ENCODE assay signal across 7 mouse cellular contexts in genomic region chr13:28950623-28951491, GRCm38 (mm10). TPM values are rescaled to one million over a fixed set of nuclear protein-coding genes. Genes with fewer than 3 reads are reported as not detected.
A peak's percentile ranks its signal among the peaks of the same experiment; 100 is the strongest.
DNase-seq lines count a peak whose midpoint lies in the region; ATAC-seq and TF ChIP-seq lines count a peak whose summit lies in the region.

No protein-coding gene starts in this region.

- H3K9me3 ChIP-seq in intestine, embryonic 16.5 days (ENCODE audit: control insufficient read depth, low read length): no peaks in the 10 kb centered on the region
- H3K9me3 ChIP-seq in limb, embryonic 11.5 days (ENCODE audit: control insufficient read depth, low read length): no peaks in the 10 kb centered on the region
- H3K9me3 ChIP-seq in midbrain, embryonic 14.5 days (ENCODE audit: control insufficient read depth, low read length): no peaks in the 10 kb centered on the region

- under 1% methylated on average over 32 of the region's 32 CpGs for WGBS in intestine, embryonic 16.5 days
- under 1% methylated on average over 32 of the region's 32 CpGs for WGBS in limb, embryonic 11.5 days
- under 1% methylated on average over 32 of the region's 32 CpGs for WGBS in midbrain, embryonic 14.5 days

- H3K9ac ChIP-seq in intestine, embryonic 16.5 days (ENCODE audit: low read depth, low read length): peak overlapping the region; percentile 99
- H3K9ac ChIP-seq in limb, embryonic 11.5 days (ENCODE audit: low read length): peak overlapping the region; percentile 100
- peak overlapping the region; percentile 100 for H3K9ac ChIP-seq in midbrain, embryonic 14.5 days (replicated peaks; ENCODE audit: low read length)

- peak overlapping the region; percentile 91 for H3K4me3 ChIP-seq in intestine, embryonic 16.5 days (ENCODE audit: low read length)
- peak overlapping the region; percentile 100 for H3K4me3 ChIP-seq in limb, embryonic 11.5 days (ENCODE audit: low read depth, low read length)
- peak overlapping the region; percentile 81 for H3K4me3 ChIP-seq in midbrain, embryonic 14.5 days (replicated peaks; ENCODE audit: low read depth, low read length)
- H3K4me3 ChIP-seq in testis, adult 2 months (ENCODE audit: control insufficient read depth, low read depth, low read length): peak overlapping the region; percentile 60

- H3K4me2 ChIP-seq in intestine, embryonic 16.5 days (ENCODE audit: low read depth, low read length): peak overlapping the region; percentile 69
- H3K4me2 ChIP-seq in limb, embryonic 11.5 days (ENCODE audit: low read depth, severe bottlenecking): peak overlapping the region; percentile 37
- peak overlapping the region; percentile 37 for H3K4me2 ChIP-seq in midbrain, embryonic 14.5 days (ENCODE audit: low read length)

- peaks cover 7% of the 10 kb centered on the region for H3K4me1 ChIP-seq in intestine, embryonic 16.5 days (ENCODE audit: control insufficient read depth, insufficient read depth, low read length)
- H3K4me1 ChIP-seq in limb, embryonic 11.5 days (ENCODE audit: control insufficient read depth, insufficient read depth, low read length): peaks cover 12% of the 10 kb centered on the region
- peaks cover 20% of the 10 kb centered on the region for H3K4me1 ChIP-seq in midbrain, embryonic 14.5 days (ENCODE audit: control insufficient read depth, insufficient read depth, low read length)
- H3K4me1 ChIP-seq in testis, adult 2 months (ENCODE audit: control insufficient read depth, insufficient read depth, low read length): peaks cover 22% of the 10 kb centered on the region

- no peak for ATAC-seq in intestine, embryonic 16.5 days
- ATAC-seq in limb, embryonic 11.5 days (ENCODE audit: insufficient number of reproducible peaks, low FRiP score, low TSS enrichment, low read depth): no peak
- ATAC-seq in midbrain, embryonic 14.5 days (ENCODE audit: low FRiP score, low TSS enrichment): no peak

- no peaks in the 10 kb centered on the region for H3K27me3 ChIP-seq in intestine, embryonic 16.5 days (replicated peaks; ENCODE audit: control insufficient read depth, insufficient read depth, low read length)
- H3K27me3 ChIP-seq in limb, embryonic 11.5 days (ENCODE audit: control insufficient read depth, insufficient read depth, low read length): no peaks in the 10 kb centered on the region
- no peaks in the 10 kb centered on the region for H3K27me3 ChIP-seq in midbrain, embryonic 14.5 days (ENCODE audit: control insufficient read depth, insufficient read depth, low read length)
- no peaks in the 10 kb centered on the region for H3K27me3 ChIP-seq in testis, adult 2 months (ENCODE audit: control insufficient read depth, insufficient read depth, low read length)

- no peaks in the 10 kb centered on the region for H3K36me3 ChIP-seq in intestine, embryonic 16.5 days (ENCODE audit: control insufficient read depth, insufficient read depth, low read length)
- H3K36me3 ChIP-seq in limb, embryonic 11.5 days (ENCODE audit: control insufficient read depth, insufficient read depth, low read length): no peaks in the 10 kb centered on the region
- H3K36me3 ChIP-seq in midbrain, embryonic 14.5 days (ENCODE audit: control insufficient read depth, insufficient read depth, low read length): peaks cover 11% of the 10 kb centered on the region
- H3K36me3 ChIP-seq in testis, adult 2 months (ENCODE audit: control insufficient read depth, insufficient read depth, low read length): no peaks in the 10 kb centered on the region

- intact Hi-C loops in gastrocnemius, postnatal 14 days (cut with DNase I; ENCODE audit: low total_unique reads): loop anchor here (10.0 kb wide), 1 partner anchor 536 kb away; no protein-coding TSS in a partner anchor

- peak; percentile 24 for DNase-seq in adrenal gland, adult 8-10 months
- DNase-seq in cerebellum, postnatal 25 days: peak; percentile 50 to 55
- DNase-seq in gastrocnemius, postnatal 14 days: peak; percentile 59
- DNase-seq in limb, embryonic 11.5 days (ENCODE audit: low spot score): peak; percentile 78
- peak; percentile 81 for DNase-seq in midbrain, embryonic 14.5 days

- no peak for TF ChIP-seq CTCF in testis, adult 2 months (IDR thresholded peaks at IDR 0.05; ENCODE audit: control insufficient read depth, insufficient read depth, insufficient replicate concordance, low read depth, low read length)

- peak overlapping the region; percentile 100 for H3K27ac ChIP-seq in intestine, embryonic 16.5 days (ENCODE audit: low read length)
- peak overlapping the region; percentile 100 for H3K27ac ChIP-seq in limb, embryonic 11.5 days (replicated peaks; ENCODE audit: low read depth, low read length)
- H3K27ac ChIP-seq in midbrain, embryonic 14.5 days (replicated peaks; ENCODE audit: low read depth, low read length): peak overlapping the region; percentile 100
- no peak overlapping the region; the same call in 1 of the 2 replicates for H3K27ac ChIP-seq in testis, adult 2 months (ENCODE audit: control insufficient read depth, insufficient read depth, low read depth, low read length)

- TF ChIP-seq POLR2A in testis, adult 2 months (IDR thresholded peaks at IDR 0.05; ENCODE audit: control insufficient read depth, low read depth, low read length): no peak

RNA-seq across cellular contexts. Expression of gene Sox4, which starts 2.7 kb away (rescaled TPM):
- total RNA-seq in adrenal gland, adult 8-10 months (2022): 10 to 100 TPM; 21.8 to 31.1 (median 26.7) TPM
- total RNA-seq in gastrocnemius, postnatal 14 days (2021): 10 to 100 TPM; 12.0 to 22.4 TPM
- 7.8 and 13.6 TPM in 2 replicates for polyA plus RNA-seq in intestine, embryonic 16.5 days (2015; fragmentation: Nextera tagmentation; extraction: Ambion mirVana)
- 114 and 117 TPM in 2 replicates for polyA plus RNA-seq in limb, embryonic 11.5 days (2014; fragmentation: Nextera tagmentation; extraction: Ambion mirVana)
- 295 and 314 TPM in 2 replicates for polyA plus RNA-seq in midbrain, embryonic 14.5 days (2014; fragmentation: Nextera tagmentation; extraction: Ambion mirVana)
- polyA plus RNA-seq in testis, adult 2 months (2012; rRNA removed): 2.2 and 2.5 TPM in 2 replicates

Comparison
In these comparisons a context has a peak if more than half of its experiments do, and no peak if none do; other contexts are left out.
1. DNase-seq: peak in every context shown above with its lines; median percentile 81 in midbrain, embryonic 14.5 days; 78 in limb, embryonic 11.5 days; 59 in gastrocnemius, postnatal 14 days; 52 in cerebellum, postnatal 25 days; 24 in adrenal gland, adult 8-10 months.